Mouse (Mus musculus) heart, adult 2 months (tissue): Measurements from ENCODE around the gene Brpf3. TPM values are rescaled to one million over a fixed set of nuclear protein-coding genes. Genes with fewer than 3 reads are reported as not detected.
A peak's percentile ranks its signal among the peaks of the same experiment; 100 is the strongest.

Experiments
- DNase-seq, 2 experiments: peaks; one replicate each; pipeline ENCODE4 v3.0.0; 2021
- H3K27ac ChIP-seq: fragments of 200-600 bp; 2 replicates; pipeline ENCODE4 v1.8.1; 2022
- H3K27me3 ChIP-seq: fragments of 200-500 bp; 2 replicates; pipeline ENCODE4 v1.6.1; 2012; ENCODE audit warnings: mild to moderate bottlenecking, low read length, inconsistent platforms, mixed read lengths; ENCODE audit not compliant: control insufficient read depth, insufficient read depth
- H3K36me3 ChIP-seq: fragments of 200-500 bp; 2 replicates; pipeline ENCODE4 v1.6.1; 2012; ENCODE audit warnings: low read length, inconsistent platforms; ENCODE audit not compliant: control insufficient read depth, insufficient read depth
- H3K4me1 ChIP-seq: fragments of 200-500 bp; 2 replicates; pipeline ENCODE4 v1.6.1; 2011; ENCODE audit warnings: low read length; ENCODE audit not compliant: control insufficient read depth, insufficient read depth
- H3K4me3 ChIP-seq: fragments of 200-600 bp; 2 replicates; pipeline ENCODE4 v1.8.1; 2022
- H3K79me2 ChIP-seq: fragments of 200-500 bp; replicated peaks from 2 replicates; pipeline ENCODE4 v1.6.1; 2012; ENCODE audit warnings: mild to moderate bottlenecking, inconsistent platforms, low read length, moderate library complexity, mixed read lengths; ENCODE audit not compliant: control insufficient read depth, insufficient read depth
- H3K9ac ChIP-seq: fragments of 200-500 bp; 2 replicates; pipeline ENCODE4 v1.6.1; 2012; ENCODE audit warnings: low read depth, mild to moderate bottlenecking, control low read depth, inconsistent platforms, low read length, mixed read lengths
- CTCF ChIP-seq: fragments of 200-600 bp; IDR thresholded peaks from 2 replicates; pipeline ENCODE4 v1.8.1; 2022; ENCODE audit warnings: antibody characterized with exemption, mild to moderate bottlenecking, moderate library complexity
- EP300 ChIP-seq: fragments of 200-500 bp; IDR thresholded peaks from 2 replicates; pipeline ENCODE4 v1.6.1; 2011; ENCODE audit warnings: low read depth, low read length, control low read depth; ENCODE audit not compliant: insufficient read depth
- POLR2A ChIP-seq: fragments of 200-500 bp; IDR thresholded peaks from 2 replicates; pipeline ENCODE4 v1.6.1; 2011; ENCODE audit warnings: mild to moderate bottlenecking, low read depth, low read length, control low read depth; ENCODE audit not compliant: insufficient read depth
- WGBS: fragments of 180-500 bp; shearing (Covaris S2); methylation state at CpG from one replicate; pipeline ENCODE4 v1.1.7; 2018; 5-methylcytosine and 5-hydroxymethylcytosine counted together
- intact Hi-C: fragments of 180-260 bp; cut with DNase I; formaldehyde crosslinking; loops from one replicate; pipeline ENCODE4 v1.15.1; 2025
- polyA plus RNA-seq: library from polyadenylated mRNA; depleted of rRNA; stranded (reverse); fragments of >200 nt; gene quantifications from 2 replicates; pipeline ENCODE4 v1.2.3, GENCODE M21; 2012
- total RNA-seq, 2 experiments: library from RNA; stranded (reverse); gene quantifications; 2 replicates each; pipeline ENCODE4 v1.2.3; 2021

Brpf3 gene
- total and polyA plus RNA-seq, 3 experiments = 12.0 to 15.8 (median 14.2) TPM

DNA sequence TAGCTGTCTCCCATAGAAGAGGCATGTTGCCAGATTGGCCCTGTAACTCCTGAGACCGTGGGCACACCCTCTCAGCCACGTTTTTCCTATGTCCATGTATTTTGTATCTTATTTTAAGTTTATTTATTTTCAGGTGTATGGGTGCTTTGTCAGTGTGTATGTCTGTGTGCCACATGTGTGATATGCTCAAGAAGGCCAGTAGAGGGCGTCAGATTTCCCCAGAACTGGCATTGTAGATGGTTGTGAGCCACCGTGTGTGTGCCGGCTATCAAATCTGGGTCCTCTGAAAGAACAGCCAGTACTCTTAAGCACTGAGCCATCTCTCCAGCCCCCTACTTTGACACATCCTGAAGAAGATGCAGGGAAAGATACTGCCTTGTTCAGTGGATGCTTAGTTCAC, 69.5 kb downstream of the Brpf3 start:
- Histone ChIP-seq H3K9ac (no peak overlapping the region), H3K27me3 (no peaks in the 10 kb centered on the region), H3K79me2 (no peaks in the 10 kb centered on the region), H3K36me3 (no peaks in the 10 kb centered on the region), H3K27ac (no peak overlapping the region), H3K4me3 (no peak overlapping the region), H3K4me1 (peaks cover 3% of the 10 kb centered on the region)
- DNase-seq = no peak
- intact Hi-C loops = no loop called here
- 76% methylated on average over 5 of the region's 5 CpGs for WGBS
- TF ChIP-seq POLR2A (no peak), EP300 (no peak), CTCF (no peak)

DNA sequence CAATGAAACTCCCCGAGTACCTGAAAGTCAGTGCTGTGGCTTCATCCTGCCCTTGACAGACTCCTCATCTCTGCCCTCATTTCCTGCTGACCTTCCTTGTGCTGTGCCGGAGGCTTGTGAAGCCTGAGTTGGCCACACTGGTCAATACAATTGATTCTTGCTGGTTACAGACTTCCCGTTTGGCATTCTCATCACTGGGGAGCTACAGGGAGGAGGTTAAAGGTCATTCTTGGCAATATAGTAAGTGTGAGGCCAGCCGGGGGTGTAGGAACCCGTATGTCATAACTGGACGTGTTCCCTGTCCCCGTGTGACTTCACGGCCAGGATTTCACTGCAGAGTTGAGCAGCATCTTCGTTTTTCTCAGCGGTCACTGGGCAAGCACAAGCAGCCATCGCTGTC, 70.9 kb downstream of the Brpf3 start:
- intact Hi-C loops = no loop called here
- no peaks in the 10 kb centered on the region for H3K27me3 ChIP-seq
- whole genome bisulfite sequencing = 56% methylated on average over 11 of the region's 11 CpGs
- no peak overlapping the region for H3K9ac ChIP-seq
- no peak for DNase-seq
- peaks cover 6% of the 10 kb centered on the region for H3K4me1 ChIP-seq
- no peaks in the 10 kb centered on the region for H3K36me3 ChIP-seq
- H3K79me2 ChIP-seq = no peaks in the 10 kb centered on the region
- TF ChIP-seq CTCF (no peak), POLR2A (no peak)
- H3K27ac ChIP-seq = no peak overlapping the region
- H3K4me3 ChIP-seq = no peak overlapping the region

DNA sequence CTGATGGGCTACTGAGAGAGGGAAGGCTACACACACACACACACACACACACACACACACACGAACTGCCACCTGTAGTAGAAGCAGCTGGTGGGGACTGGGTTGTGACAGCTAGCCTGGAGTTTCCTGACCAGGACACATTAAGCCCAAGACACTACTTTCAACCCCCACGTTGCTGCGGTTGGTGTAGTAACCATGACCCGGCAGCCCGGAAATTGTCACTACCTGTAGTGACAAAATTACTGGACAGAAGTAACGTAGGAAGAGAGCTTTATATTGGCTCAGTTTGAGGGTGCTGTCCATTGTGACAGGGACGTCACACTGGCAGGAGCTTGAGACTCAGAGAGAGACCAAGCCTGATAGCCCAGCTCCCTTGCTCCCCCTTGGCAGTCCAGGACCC, 71.4 kb downstream of the Brpf3 start:
- Histone ChIP-seq H3K27me3 (no peaks in the 10 kb centered on the region), H3K9ac (no peak overlapping the region), H3K79me2 (no peaks in the 10 kb centered on the region), H3K36me3 (no peaks in the 10 kb centered on the region), H3K27ac (no peak overlapping the region), H3K4me3 (no peak overlapping the region), H3K4me1 (peaks cover 6% of the 10 kb centered on the region)
- no peak for TF ChIP-seq EP300
- 87% methylated on average over 7 of the region's 7 CpGs for WGBS
- intact Hi-C loops = no loop called here
- no peak for DNase-seq

DNA sequence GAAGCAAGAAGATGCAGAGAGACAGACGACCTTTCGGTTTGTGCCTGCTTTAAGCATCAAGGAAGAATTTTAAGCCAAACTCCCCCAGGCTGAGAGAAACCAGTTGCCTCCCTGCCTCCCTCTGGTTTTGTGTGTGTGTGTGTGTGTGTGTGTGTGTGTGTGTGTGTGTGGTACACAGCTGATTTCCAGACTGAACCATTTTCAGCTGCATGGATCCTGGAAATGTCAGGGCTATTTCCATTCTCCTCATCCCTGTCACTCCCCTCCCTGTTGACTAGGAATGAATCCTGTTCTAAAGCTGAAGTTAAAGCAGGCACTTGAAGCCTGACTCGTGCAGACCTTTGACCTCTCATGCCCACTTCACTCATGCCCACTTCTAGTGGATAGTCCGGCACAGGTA, 73.3 kb downstream of the Brpf3 start:
- H3K9ac ChIP-seq = no peak overlapping the region
- intact Hi-C loops = no loop called here
- WGBS = 88% methylated on average over 4 of the region's 4 CpGs
- no peaks in the 10 kb centered on the region for H3K79me2 ChIP-seq
- TF ChIP-seq CTCF (no peak), POLR2A (no peak), EP300 (no peak)
- H3K27ac ChIP-seq = no peak overlapping the region
- H3K27me3 ChIP-seq = no peaks in the 10 kb centered on the region
- no peak overlapping the region for H3K4me3 ChIP-seq
- H3K36me3 ChIP-seq = no peaks in the 10 kb centered on the region
- no peak for DNase-seq
- H3K4me1 ChIP-seq = peaks cover 6% of the 10 kb centered on the region

DNA sequence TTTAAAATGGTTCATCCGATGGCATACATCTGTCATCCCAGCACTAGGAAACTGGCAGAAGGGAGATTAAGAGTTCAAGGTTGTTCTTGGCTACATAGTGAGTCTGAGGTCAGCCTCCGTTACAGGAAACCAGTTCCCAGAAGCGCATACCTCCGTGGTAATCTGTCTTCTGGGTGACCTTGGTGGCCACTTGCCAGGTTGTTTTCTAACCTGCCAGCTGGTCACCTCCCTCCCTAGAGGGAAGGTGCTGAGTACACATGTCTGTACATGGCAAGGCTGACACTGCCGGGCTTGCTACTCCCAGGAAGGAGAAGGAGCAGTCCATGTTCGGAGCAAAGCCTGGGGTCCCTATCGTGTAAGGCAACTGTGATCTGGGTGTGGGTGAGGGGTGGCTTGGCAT, 73.9 kb downstream of the Brpf3 start:
- peak; percentile 55 to 72 for DNase-seq
- intact Hi-C loops = no loop called here
- H3K4me3 ChIP-seq = no peak overlapping the region
- no peaks in the 10 kb centered on the region for H3K79me2 ChIP-seq
- WGBS = 17% methylated on average over 7 of the region's 7 CpGs
- H3K27ac ChIP-seq = peak overlapping the region; percentile 56
- no peak for TF ChIP-seq CTCF
- no peak for TF ChIP-seq POLR2A
- TF ChIP-seq EP300 = no peak
- H3K4me1 ChIP-seq = peaks cover 6% of the 10 kb centered on the region
- no peak overlapping the region for H3K9ac ChIP-seq
- H3K27me3 ChIP-seq = no peaks in the 10 kb centered on the region
- no peaks in the 10 kb centered on the region for H3K36me3 ChIP-seq

DNA sequence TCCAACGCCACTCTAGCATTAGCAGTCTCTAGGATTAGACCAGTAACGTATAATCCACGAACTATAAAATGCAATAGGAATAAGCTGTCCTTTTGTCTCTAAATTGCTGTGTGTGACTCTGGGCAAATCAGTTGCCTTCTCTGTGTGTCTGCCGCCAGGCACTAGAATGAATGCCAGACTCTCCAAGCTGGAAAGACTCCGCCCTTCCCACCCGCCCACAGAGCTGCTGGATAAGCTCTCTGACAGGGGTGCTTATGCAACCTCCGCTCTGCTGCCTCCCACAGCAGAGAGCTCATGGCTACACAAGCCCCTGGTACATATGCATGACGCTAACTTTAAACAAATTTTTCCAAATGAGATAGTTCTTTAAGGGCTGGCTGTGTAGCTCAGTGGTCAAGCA, 74.4 kb downstream of the Brpf3 start:
- Histone ChIP-seq H3K36me3 (no peaks in the 10 kb centered on the region), H3K27me3 (no peaks in the 10 kb centered on the region), H3K4me3 (no peak overlapping the region), H3K9ac (no peak overlapping the region), H3K4me1 (peaks cover 6% of the 10 kb centered on the region), H3K27ac (peak overlapping the region; percentile 56), H3K79me2 (no peaks in the 10 kb centered on the region)
- intact Hi-C loops = no loop called here
- 26% methylated on average over 8 of the region's 8 CpGs for WGBS
- DNase-seq = peak; percentile 60 to 75
- TF ChIP-seq CTCF (no peak), POLR2A (no peak), EP300 (0 out of 2 replicates have a peak, but pooled peaks have one; percentile 53)
